Mouse (Mus musculus): Measurements from ENCODE around the gene Lce3e.
A peak's percentile ranks its signal among the peaks of the same experiment; 100 is the strongest.

Gene Lce3e

DNA sequence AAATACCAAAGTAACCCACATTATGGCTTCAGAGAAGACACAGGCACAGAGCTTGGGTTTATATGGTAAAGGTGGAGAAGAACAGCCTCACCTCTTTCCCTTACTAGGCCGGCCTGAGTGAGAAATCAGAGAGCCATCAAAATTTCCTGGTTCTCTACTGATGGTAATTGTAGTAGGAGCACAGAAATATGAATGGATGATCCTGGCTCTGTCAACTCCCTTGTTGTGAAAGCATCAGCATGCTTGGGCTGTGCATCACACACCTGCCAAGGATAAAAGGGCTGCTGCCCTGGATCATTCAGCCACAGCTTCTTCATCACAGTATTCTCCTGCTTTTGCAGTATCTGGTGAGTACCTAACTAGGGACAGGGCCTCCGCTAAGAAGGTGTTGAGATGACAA lies at the start of gene Lce3e:
Lce3e (plus strand) TSS at position 301 of the 400 bp plus-strand sequence.
- DNase-seq (ENCODE audit: low spot score) = no peak

GRCm38 (mm10) chr3:92920364-92920763 lies 46.5 kb upstream of the Lce3e start:
- DNase-seq (ENCODE audit: low spot score) = peak; percentile 63

- DNase-seq (ENCODE audit: low spot score) = no peak
These were observed 40.7 kb upstream of the Lce3e start, which contains the start of gene Lce3a for GRCm38 (mm10) chr3:92926130-92926529. Gene Lce3a, minus strand, starts transcription at chr3:92926230.

DNA sequence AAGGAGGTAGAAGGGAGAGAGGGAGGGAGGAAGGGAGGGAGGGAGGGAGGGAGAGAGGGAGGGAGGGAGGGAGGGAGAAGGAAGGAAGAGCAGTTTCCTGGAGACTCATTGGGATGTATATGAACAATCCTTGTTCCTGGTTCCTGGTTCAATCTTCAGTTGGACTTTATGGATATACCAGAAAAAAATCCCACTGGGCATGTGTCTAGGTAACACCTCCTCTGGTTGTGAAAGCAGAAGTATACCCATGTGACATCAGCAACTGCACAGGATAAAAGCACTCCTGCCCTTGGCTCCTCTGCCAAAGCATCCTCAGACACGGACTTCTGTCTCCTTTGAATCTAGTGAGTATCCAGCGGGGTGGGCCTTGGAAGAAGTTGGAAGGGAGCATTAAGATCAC lies 34.2 kb upstream of the Lce3e start, which contains the start of gene Lce3b:
Lce3b (plus strand) TSS at position 301 of the 400 bp plus-strand sequence.
- no peak for DNase-seq (ENCODE audit: low spot score)

DNA sequence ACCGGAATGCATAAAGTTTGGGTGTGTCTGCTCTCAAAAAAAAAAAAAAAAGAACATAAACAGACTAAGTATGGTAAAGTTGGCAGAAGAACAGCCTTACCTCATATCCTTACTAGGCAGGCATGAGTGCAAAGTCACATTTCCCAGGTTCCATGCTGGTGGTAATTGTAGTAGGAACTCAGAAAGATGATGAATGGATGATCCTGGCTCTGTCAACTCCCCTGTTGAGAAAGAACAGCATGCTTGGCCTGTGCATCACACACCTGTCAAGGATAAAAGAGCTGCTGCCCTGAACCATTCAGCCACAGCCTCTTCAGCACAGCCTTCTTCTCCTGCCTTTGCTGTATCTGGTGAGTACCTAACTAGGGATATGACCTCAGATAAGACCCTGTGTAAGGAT lies 22.7 kb upstream of the Lce3e start, which contains the start of gene Lce3c:
Lce3c (plus strand) TSS at position 301 of the 400 bp plus-strand sequence.
- DNase-seq (ENCODE audit: low spot score) = no peak

DNA sequence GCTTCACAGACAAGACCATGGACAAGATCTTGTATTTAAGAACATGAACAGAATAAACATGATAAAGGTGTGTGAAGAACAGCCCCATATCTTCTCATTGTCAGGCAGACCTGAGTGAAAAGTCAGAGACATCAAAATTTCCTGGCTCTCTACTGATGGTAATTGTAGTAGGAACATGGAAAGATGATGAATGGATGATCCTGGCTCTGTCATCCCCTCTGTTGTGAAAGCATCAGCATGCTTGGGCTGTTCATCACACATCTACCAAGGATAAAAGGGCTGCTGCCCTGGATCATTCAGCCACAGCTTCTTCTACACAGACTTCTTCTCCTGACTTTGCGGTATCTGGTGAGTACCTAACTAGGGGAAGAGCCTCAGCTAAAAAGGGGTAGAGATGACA lies 9.8 kb upstream of the Lce3e start, which contains the start of gene Lce3d:
Lce3d (plus strand) TSS at position 301 of the 400 bp plus-strand sequence.
- no peak for DNase-seq (ENCODE audit: low spot score)

DNA sequence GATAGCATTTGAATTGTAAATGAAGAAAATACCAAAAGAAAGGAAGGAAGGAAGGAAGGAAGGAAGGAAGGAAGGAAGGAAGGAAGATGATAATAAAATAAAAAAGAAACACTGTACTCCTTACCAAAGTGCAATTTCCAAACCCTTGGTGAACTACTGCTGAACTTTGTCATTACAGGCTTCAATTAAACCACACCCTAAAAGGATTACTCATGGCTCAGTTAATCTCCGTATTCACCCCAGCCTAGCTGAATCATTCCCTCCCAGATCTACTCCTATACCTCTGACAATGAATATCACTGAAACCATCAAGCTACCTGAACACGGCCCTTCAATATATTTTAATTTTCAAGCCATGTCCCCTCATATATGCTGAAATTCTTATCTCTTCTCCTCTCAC lies 11.6 kb downstream of the Lce3e start:
- no peak for DNase-seq (ENCODE audit: low spot score)

GRCm38 (mm10) chr3:92991926-92992325 lies 25.1 kb downstream of the Lce3e start, which contains the start of gene Lce3f:
Gene Lce3f, plus strand, starts transcription at chr3:92992226.
- DNase-seq (ENCODE audit: low spot score) = no peak

DNA sequence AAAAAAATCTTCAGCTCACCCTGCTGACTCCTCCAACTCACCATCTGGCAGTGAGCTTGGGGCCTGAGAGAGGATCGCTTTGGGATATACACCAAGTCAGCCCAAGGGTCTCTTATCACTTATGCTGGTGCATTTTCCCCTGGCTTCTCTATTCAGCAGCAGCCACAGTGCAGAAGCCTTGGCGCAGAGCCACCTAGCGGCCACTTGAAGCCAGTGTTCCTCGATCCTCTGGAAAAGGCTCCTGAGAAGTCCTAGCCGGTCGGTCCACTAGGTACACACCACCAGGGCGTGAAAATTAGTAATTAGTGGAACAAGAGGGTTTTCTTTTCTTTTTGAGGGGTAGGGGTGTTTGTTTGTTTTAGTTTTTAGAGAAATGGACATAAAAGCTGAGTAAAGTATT lies 31.8 kb downstream of the Lce3e start:
- peak; percentile 86 for DNase-seq (ENCODE audit: low spot score)

DNA sequence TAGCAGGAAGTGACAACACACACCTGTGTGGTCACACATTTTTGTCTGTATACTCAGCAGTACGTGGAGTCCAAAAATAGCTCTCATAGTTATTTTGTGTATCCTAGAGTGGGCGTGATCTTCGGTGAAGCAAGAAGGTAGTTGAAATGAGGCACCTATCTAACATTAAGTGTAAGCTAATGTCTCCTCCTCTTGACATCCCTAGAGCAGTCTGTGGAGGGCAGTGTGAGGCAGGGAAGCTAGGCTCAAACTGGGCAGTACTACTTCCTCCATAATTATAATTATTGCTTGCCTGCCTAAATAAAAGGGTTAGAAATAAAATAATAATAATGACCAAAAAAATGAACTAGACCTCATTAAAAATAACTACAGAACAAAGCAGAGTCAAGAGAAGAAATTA lies 33.8 kb downstream of the Lce3e start:
- DNase-seq (ENCODE audit: low spot score) = no peak

DNA sequence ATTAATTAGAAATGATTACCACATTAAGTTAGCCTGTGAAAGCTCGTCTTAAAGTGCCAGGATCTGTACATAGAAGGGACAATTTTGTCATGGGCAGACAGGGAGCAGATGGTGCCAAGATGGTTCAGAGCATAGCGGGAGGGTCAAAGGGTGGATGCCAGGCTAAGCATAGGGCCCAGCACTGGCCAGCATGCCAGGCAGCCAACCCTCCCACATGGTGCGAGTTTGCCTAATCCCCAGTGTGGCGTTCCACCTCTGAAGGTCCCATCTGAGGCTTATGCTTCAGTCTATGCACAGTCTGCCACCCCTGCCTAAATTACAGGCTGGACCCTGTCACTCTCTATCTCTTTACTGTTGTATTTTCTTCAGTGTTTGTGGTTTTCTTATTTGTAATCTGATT lies 36.0 kb downstream of the Lce3e start:
- DNase-seq (ENCODE audit: low spot score) = no peak

- peak; percentile 83 for DNase-seq (ENCODE audit: low spot score)
These were observed 47.5 kb downstream of the Lce3e start for GRCm38 (mm10) chr3:93014378-93014801.

DNA sequence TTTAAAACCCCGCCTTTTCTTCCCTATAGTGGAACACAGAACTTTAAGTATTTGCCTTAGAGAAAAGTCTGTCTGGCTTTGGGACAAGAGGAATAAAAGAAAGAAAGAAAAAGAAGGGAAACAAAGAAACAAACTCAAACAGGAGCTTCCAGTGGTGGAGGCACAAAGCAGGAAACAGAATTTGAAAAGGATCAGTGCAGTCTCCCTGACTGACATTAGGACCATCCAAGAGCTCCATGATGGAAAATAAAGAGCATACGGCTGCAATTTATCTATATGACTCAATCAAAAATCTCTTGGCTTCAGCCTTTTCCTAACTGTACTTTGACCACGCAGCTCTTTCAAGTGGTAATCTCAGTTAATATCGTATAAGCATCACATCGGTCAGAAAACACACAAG lies 48.0 kb downstream of the Lce3e start:
- no peak for DNase-seq (ENCODE audit: low spot score)

- DNase-seq (ENCODE audit: low spot score) = no peak
These were observed 48.7 kb downstream of the Lce3e start, which contains the start of gene Crct1 for GRCm38 (mm10) chr3:93015460-93016104. Gene Crct1, minus strand, starts transcription at chr3:93015687.
